Mouse (Mus musculus): ENCODE results near the gene Peli3. TPM values are rescaled to one million over a fixed set of nuclear protein-coding genes. Genes with fewer than 3 reads are reported as not detected.

The Peli3 gene
- 0.77 and 0.96 TPM in 2 replicates for polyA plus RNA-seq (2012; rRNA removed)

DNA sequence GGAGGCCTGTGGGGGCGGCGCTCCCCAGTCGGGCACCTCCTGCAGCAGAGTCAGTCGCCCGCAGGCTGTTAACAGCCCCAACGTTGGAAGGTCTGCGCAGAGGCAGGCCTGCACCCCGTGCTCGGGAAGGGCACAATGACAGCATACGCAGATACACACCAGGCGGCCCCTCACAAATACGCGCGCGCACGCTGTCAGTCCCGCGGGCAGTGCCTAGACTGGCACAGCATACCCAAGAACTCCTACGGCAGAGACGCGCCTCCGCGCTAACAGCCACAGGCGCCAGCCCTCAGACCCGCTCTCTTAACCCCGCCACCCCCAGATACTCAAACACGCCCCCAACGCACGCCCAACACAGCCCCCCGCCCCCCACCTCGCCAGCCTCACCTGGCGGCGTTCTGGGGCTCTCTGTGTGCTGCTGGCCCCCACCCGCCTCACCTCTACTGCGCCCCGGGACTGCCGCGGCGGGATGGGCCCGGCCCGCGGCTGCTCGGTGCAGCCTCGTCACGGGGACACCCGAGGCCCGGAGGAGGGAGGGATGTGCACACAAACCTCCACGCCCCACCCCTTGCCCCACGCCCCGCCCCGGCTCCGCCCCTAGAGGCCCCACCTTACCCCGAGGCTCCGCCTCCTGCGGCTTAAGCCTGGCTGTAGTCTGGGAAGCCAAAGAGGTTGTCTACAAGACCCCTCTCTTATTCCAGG, at the start of gene Peli3:
Gene Peli3, minus strand, starts transcription at position 577 of the 702 bp plus-strand sequence.
- H3K36me3 ChIP-seq (ENCODE audit: control insufficient read depth, insufficient read depth, low read length), result no peaks in the 10 kb centered on the region
- TF ChIP-seq POLR2A (IDR thresholded peaks at IDR 0.05; ENCODE audit: control insufficient read depth, low read depth, low read length) (no peak), CTCF (IDR thresholded peaks at IDR 0.05; ENCODE audit: control insufficient read depth, insufficient read depth, insufficient replicate concordance, low read depth, low read length) (no peak)
- peak within 1 kb of the TSS; percentile 43 for H3K4me3 ChIP-seq (ENCODE audit: control insufficient read depth, low read depth, low read length)
- no peaks in the 10 kb centered on the region for H3K27me3 ChIP-seq (ENCODE audit: control insufficient read depth, insufficient read depth, low read length)
- H3K4me1 ChIP-seq (ENCODE audit: control insufficient read depth, insufficient read depth, low read length), result peaks cover 3% of the 10 kb centered on the region
- H3K27ac ChIP-seq (ENCODE audit: control insufficient read depth, insufficient read depth, low read depth, low read length), result no peak within 1 kb of the TSS

DNA sequence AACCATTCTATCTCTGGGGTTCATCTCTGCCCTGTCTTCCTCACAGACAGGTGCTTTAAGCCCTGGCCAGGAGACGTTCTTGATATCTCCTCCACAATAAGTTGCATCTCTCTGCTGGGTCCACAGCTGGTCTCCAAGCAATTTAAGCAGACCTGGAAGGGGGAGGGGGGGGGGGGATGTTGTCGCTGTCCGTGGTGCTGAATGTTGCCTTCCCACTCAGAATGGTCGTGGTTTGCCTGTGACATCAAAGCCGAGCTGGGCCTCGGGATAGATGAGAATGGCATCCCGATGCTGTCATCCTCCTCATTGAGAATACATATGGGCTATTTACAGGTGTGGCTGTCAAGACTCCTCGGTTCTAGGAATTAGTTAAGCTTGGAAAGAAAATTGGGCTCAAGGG, 49.4 kb upstream of the Peli3 start:
- Histone ChIP-seq H3K27me3 (ENCODE audit: control insufficient read depth, insufficient read depth, low read length) (no peaks in the 10 kb centered on the region), H3K36me3 (ENCODE audit: control insufficient read depth, insufficient read depth, low read length) (no peaks in the 10 kb centered on the region), H3K4me1 (ENCODE audit: control insufficient read depth, insufficient read depth, low read length) (peaks cover 12% of the 10 kb centered on the region), H3K4me3 (ENCODE audit: control insufficient read depth, low read depth, low read length) (no peak overlapping the region), H3K27ac (ENCODE audit: control insufficient read depth, insufficient read depth, low read depth, low read length) (no peak overlapping the region)
- TF ChIP-seq CTCF (IDR thresholded peaks at IDR 0.05; ENCODE audit: control insufficient read depth, insufficient read depth, insufficient replicate concordance, low read depth, low read length) (no peak), POLR2A (IDR thresholded peaks at IDR 0.05; ENCODE audit: control insufficient read depth, low read depth, low read length) (no peak)

DNA sequence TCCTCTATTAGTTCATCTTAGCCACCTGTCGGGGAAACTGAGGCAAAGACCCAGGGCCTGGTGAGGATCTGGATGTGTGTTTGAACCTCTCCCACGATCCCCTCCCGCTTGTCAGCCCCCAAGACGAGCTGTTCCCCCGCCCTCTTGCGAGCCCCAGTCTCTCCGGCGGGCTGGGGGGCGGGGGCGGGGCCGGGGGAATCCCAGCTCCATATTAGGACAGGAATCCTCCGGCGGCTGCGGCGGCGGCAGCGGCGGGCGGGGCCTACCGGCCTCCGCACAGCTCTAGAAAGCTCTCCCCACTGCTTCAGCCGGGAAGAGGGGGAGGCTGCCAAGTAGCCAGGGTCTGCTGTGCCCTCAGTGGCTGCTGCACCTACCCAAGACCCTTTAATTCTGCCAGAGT, 47.8 kb upstream of the Peli3 start:
- Histone ChIP-seq H3K27ac (ENCODE audit: control insufficient read depth, insufficient read depth, low read depth, low read length) (no peak overlapping the region), H3K4me1 (ENCODE audit: control insufficient read depth, insufficient read depth, low read length) (peaks cover 12% of the 10 kb centered on the region), H3K4me3 (ENCODE audit: control insufficient read depth, low read depth, low read length) (no peak overlapping the region), H3K27me3 (ENCODE audit: control insufficient read depth, insufficient read depth, low read length) (no peaks in the 10 kb centered on the region), H3K36me3 (ENCODE audit: control insufficient read depth, insufficient read depth, low read length) (no peaks in the 10 kb centered on the region)
- no peak for TF ChIP-seq CTCF (IDR thresholded peaks at IDR 0.05; ENCODE audit: control insufficient read depth, insufficient read depth, insufficient replicate concordance, low read depth, low read length)
- no peak for TF ChIP-seq POLR2A (IDR thresholded peaks at IDR 0.05; ENCODE audit: control insufficient read depth, low read depth, low read length)

DNA sequence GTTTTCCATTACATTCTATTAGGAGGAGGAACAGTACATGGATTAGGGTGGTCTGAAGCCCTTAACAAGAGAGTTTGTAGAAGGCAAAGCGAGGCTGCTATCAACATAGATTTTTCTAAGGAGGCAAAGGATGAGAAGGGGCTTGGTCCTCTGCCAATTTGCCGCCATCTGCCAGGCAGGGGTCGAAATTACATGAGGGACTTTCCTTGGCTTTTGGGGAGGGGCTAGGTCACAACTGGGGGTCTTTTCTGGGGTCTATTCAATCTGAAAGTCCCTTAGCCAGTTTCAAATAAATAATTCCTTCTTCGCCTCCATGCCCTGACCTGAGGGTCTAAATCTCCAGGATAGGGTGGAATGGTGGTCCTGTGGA, 47.3 kb upstream of the Peli3 start, which contains the start of gene Npas4:
Gene Npas4, minus strand, starts transcription at position 61 of the 370 bp plus-strand sequence.
- Histone ChIP-seq H3K4me3 (ENCODE audit: control insufficient read depth, low read depth, low read length) (peak within 1 kb of the TSS; percentile 35; the same call in 1 of the 2 replicates), H3K4me1 (ENCODE audit: control insufficient read depth, insufficient read depth, low read length) (peaks cover 12% of the 10 kb centered on the region), H3K27me3 (ENCODE audit: control insufficient read depth, insufficient read depth, low read length) (no peaks in the 10 kb centered on the region), H3K27ac (ENCODE audit: control insufficient read depth, insufficient read depth, low read depth, low read length) (no peak within 1 kb of the TSS), H3K36me3 (ENCODE audit: control insufficient read depth, insufficient read depth, low read length) (no peaks in the 10 kb centered on the region)
- no peak for TF ChIP-seq POLR2A (IDR thresholded peaks at IDR 0.05; ENCODE audit: control insufficient read depth, low read depth, low read length)
- TF ChIP-seq CTCF (IDR thresholded peaks at IDR 0.05; ENCODE audit: control insufficient read depth, insufficient read depth, insufficient replicate concordance, low read depth, low read length), result no peak

DNA sequence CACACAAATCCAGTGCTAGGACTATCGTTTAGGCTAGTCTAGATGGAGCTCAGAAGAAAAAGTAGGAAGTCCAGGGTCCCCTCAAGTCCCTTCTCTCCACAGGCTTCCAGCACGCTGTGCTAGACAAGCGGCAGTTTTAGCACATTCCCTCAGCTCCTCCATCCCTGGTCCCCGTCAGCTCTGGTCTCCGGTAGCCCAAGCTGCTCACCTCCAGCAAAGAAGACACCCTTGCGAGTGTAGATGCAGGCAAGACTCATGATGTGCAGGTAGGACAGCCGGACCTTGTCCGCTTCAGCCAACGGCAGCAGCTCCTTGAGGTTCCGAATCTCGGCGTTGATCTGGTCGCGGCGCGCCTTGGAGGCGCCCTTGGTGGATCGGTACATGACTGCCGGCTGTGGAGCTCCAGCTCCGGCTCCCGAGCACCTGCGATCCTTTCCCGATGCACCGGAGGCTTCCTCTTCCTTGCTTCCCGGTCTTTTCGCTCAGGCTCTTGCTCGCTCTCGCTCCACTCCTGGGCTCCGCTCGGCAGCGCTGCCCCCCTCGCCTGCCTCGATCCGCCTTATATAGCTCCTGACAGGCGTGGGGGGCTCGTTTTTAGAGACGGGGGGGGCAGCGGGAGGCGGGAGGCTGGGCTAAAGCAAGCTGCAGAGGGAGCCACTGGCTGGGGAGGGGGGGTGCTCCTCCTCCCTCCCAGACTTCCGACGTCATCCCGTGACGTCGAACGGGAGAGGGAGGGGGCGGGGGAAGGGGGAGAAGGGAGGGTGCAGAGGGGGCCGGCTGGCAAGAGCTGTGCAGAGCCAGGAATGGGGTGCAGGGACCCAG, 46.7 kb upstream of the Peli3 start:
- H3K36me3 ChIP-seq (ENCODE audit: control insufficient read depth, insufficient read depth, low read length), result no peaks in the 10 kb centered on the region
- H3K4me3 ChIP-seq (ENCODE audit: control insufficient read depth, low read depth, low read length), result peak overlapping the region; percentile 35; the same call in 1 of the 2 replicates
- no peak overlapping the region for H3K27ac ChIP-seq (ENCODE audit: control insufficient read depth, insufficient read depth, low read depth, low read length)
- H3K4me1 ChIP-seq (ENCODE audit: control insufficient read depth, insufficient read depth, low read length), result peaks cover 12% of the 10 kb centered on the region
- H3K27me3 ChIP-seq (ENCODE audit: control insufficient read depth, insufficient read depth, low read length), result no peaks in the 10 kb centered on the region
- TF ChIP-seq POLR2A (IDR thresholded peaks at IDR 0.05; ENCODE audit: control insufficient read depth, low read depth, low read length), result no peak
- TF ChIP-seq CTCF (IDR thresholded peaks at IDR 0.05; ENCODE audit: control insufficient read depth, insufficient read depth, insufficient replicate concordance, low read depth, low read length), result no peak

DNA sequence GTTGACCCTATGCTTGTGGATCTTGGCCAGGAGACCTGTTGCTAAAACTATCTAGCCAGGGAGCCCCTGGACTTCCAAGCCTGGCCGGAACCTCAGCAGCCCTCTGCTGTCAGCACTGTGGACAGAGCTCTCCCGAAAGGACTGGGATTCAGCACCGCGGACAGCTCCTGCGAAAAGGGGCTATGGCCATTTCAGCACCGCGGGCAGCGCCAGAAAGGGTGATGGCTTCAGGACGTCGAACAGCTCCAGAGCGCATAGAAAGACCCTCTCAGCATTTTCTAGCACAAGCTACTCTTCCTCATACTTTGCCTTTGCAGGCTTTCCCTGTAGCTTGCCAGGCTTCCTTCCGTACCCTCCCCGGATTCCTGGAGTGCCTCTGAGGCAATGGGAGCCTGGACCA, 46.1 kb upstream of the Peli3 start:
- Histone ChIP-seq H3K36me3 (ENCODE audit: control insufficient read depth, insufficient read depth, low read length) (no peaks in the 10 kb centered on the region), H3K4me1 (ENCODE audit: control insufficient read depth, insufficient read depth, low read length) (peaks cover 15% of the 10 kb centered on the region), H3K4me3 (ENCODE audit: control insufficient read depth, low read depth, low read length) (no peak overlapping the region), H3K27ac (ENCODE audit: control insufficient read depth, insufficient read depth, low read depth, low read length) (no peak overlapping the region), H3K27me3 (ENCODE audit: control insufficient read depth, insufficient read depth, low read length) (no peaks in the 10 kb centered on the region)
- TF ChIP-seq CTCF (IDR thresholded peaks at IDR 0.05; ENCODE audit: control insufficient read depth, insufficient read depth, insufficient replicate concordance, low read depth, low read length) (peak; percentile 40; the same call in 1 of the 2 replicates), POLR2A (IDR thresholded peaks at IDR 0.05; ENCODE audit: control insufficient read depth, low read depth, low read length) (no peak)

DNA sequence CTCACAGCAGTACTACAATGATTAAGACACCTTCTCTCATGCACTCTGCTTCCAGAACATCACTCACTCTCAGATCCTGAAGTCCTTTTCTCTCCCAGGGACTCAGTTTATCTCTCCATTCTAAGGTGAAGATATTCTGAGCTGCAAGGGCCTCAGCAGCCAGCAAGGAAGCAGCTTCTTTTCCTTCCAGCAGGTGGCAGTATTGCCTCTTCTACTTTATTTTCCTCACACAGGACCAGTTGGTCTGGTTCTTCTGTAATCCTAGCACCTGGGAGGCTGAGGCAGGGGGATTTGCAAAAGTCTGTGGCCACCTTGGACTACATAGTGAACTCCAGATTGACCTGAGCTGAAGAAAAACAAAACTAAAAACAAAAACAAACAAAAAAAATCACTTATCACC, 38.8 kb upstream of the Peli3 start:
- no peak for TF ChIP-seq POLR2A (IDR thresholded peaks at IDR 0.05; ENCODE audit: control insufficient read depth, low read depth, low read length)
- peak; percentile 51; the same call in 1 of the 2 replicates for TF ChIP-seq CTCF (IDR thresholded peaks at IDR 0.05; ENCODE audit: control insufficient read depth, insufficient read depth, insufficient replicate concordance, low read depth, low read length)
- H3K36me3 ChIP-seq (ENCODE audit: control insufficient read depth, insufficient read depth, low read length), result no peaks in the 10 kb centered on the region
- H3K27ac ChIP-seq (ENCODE audit: control insufficient read depth, insufficient read depth, low read depth, low read length), result no peak overlapping the region

More for the DNA sequence above, 38.8 kb upstream of the Peli3 start:
- Histone ChIP-seq H3K27me3 (ENCODE audit: control insufficient read depth, insufficient read depth, low read length) (no peaks in the 10 kb centered on the region), H3K4me1 (ENCODE audit: control insufficient read depth, insufficient read depth, low read length) (peaks cover 3% of the 10 kb centered on the region), H3K4me3 (ENCODE audit: control insufficient read depth, low read depth, low read length) (no peak overlapping the region)

All from testis, adult 2 months (tissue).